Mouse (Mus musculus) megakaryocyte, embryonic 14.5 days (primary cell): Measurements from ENCODE around the gene Ccnd3.

Experiments
- FLI1 ChIP-seq: IDR thresholded peaks from 2 replicates; pipeline ENCODE4 v1.6.1; 2012; ENCODE audit warnings: low read length, inconsistent platforms, mixed read lengths
- GATA1 ChIP-seq: IDR thresholded peaks from 3 replicates; pipeline ENCODE4 v1.6.1; 2012; ENCODE audit warnings: mixed read lengths, low read length, inconsistent platforms, borderline replicate concordance

GRCm38 (mm10) chr17:47571621-47572020, 66.8 kb downstream of the Ccnd3 start:
- TF ChIP-seq FLI1 (no peak), GATA1 (no peak)
